Mouse (Mus musculus) liver, adult 2 months (tissue): Measurements from ENCODE around the gene Cdc34.

ENCODE experiments used
- CTCF ChIP-seq: fragments of 200-500 bp; IDR thresholded peaks from 2 replicates; pipeline ENCODE4 v1.5.1; 2011; ENCODE audit warnings: low read depth, low read length, control low read depth
- POLR2A ChIP-seq: fragments of 200-500 bp; IDR thresholded peaks from 2 replicates; pipeline ENCODE4 v1.6.1; 2011; ENCODE audit warnings: low read length, control low read depth; ENCODE audit not compliant: insufficient read depth; ENCODE audit errors: extremely low read depth

GRCm38 (mm10) chr10:79680606-79681495 is 1.1 kb upstream of the Cdc34 start:
- TF ChIP-seq POLR2A (no peak), CTCF (no peak)
